Mouse (Mus musculus): ENCODE data around the gene Rhof. TPM values are rescaled to one million over a fixed set of nuclear protein-coding genes. Genes with fewer than 3 reads are reported as not detected.

Gene Rhof
- 1.4 and 2.1 TPM in 2 replicates for total RNA-seq (2014; rRNA removed; ENCODE audit: low replicate concordance)
- polyA plus RNA-seq (2015; fragmentation: Nextera tagmentation; extraction: Ambion mirVana) = 0.71 and 1.1 TPM in 2 replicates

DNA sequence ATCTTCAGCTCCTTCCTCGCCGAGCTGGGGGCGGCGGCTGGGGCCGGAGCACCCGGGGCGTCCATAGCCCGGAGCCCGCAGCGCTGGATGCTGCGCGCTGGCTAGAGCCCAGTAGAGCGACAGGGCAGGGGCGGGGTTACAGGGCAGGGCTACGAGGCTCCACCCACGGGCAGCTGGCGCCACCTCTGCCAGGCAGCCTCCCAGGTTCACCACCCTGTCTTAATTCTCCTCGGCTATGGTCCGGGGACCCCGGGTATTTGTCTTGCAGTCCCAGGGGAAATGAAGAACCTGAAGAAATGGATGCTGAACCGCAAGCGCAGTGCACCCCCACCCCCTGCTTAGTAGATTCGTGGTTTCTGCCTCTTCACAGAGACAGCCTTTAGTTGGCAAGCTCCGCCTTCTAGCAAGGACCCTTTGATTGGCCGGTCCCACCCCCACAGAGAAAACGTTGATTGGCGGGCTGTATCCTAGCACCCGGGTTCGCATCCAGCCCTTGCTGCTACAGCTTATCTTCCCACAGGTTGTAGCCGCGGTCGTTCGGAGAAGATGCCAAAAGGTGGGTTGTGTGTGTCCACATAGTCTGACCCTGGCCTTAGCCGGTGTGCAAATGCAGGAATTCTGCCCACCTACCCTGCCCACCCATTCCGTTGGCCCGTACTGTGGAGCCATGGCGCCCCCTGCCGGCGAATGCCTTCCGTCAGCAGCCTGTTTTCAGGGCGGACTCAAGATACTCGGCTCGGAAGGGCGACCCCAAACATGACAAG is at the start of gene Rhof:
Gene Rhof, minus strand, starts transcription at position 385 of the 764 bp plus-strand sequence.
- H3K4me2 ChIP-seq (ENCODE audit: low read depth, low read length) = peak within 1 kb of the TSS; percentile 98
- peak within 1 kb of the TSS; percentile 100 for H3K27ac ChIP-seq (ENCODE audit: low read depth)
- TF ChIP-seq CTCF (IDR thresholded peaks at IDR 0.05; ENCODE audit: low read depth) (peak; percentile 89), EP300 (IDR thresholded peaks at IDR 0.05; ENCODE audit: low read depth) (no peak)
- H3K9ac ChIP-seq (replicated peaks; ENCODE audit: low read depth, low read length) = no peak within 1 kb of the TSS; the same call in 1 of the 2 replicates
- H3K4me3 ChIP-seq (ENCODE audit: low read depth, low read length) = peak within 1 kb of the TSS; percentile 35
- ATAC-seq (ENCODE audit: insufficient read depth, low read depth) (no peak), DNase-seq (ENCODE audit: low spot score) (peak; percentile 53)
- 2% methylated on average over 44 of the region's 44 CpGs for WGBS
- peaks cover 39% of the 10 kb centered on the region for H3K4me1 ChIP-seq (ENCODE audit: control insufficient read depth, insufficient read depth)
- no peaks in the 10 kb centered on the region for H3K27me3 ChIP-seq (ENCODE audit: control insufficient read depth, insufficient read depth, low read length)
- no peaks in the 10 kb centered on the region for H3K36me3 ChIP-seq (replicated peaks; ENCODE audit: control insufficient read depth, insufficient read depth, low read length)
- no peaks in the 10 kb centered on the region for H3K9me3 ChIP-seq (replicated peaks; ENCODE audit: control insufficient read depth, low read length)

DNA sequence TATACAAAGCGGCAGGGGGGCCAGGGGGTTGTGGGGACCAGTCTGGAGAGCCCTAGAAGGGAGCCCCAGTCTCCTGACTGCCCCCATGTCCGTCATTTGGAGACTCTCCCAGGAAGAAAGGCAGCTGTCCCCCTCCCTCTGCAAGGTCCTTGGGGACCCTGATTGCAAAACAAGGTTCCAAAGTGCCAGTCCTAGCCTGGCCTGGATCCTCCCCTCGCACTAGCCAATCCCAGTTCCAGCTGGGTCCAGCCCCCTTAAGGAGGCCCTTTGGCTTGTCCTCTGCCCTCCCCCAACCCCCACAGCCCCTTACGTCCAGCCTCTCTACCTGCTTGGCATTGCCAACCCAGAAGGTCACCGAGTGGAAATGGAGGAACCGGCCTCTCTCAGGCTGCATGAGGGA is 49.0 kb upstream of the Rhof start:
- ATAC-seq (ENCODE audit: insufficient read depth, low read depth) (no peak; the same call in 1 of the 2 replicates), DNase-seq (ENCODE audit: low spot score) (no peak)
- Histone ChIP-seq H3K27me3 (ENCODE audit: control insufficient read depth, insufficient read depth, low read length) (no peaks in the 10 kb centered on the region), H3K4me1 (ENCODE audit: control insufficient read depth, insufficient read depth) (0 out of 2 replicates have a peak, but pooled peaks cover 4% of the 10 kb centered on the region), H3K4me2 (ENCODE audit: low read depth, low read length) (no peak overlapping the region), H3K9ac (replicated peaks; ENCODE audit: low read depth, low read length) (no peak overlapping the region), H3K4me3 (ENCODE audit: low read depth, low read length) (no peak overlapping the region), H3K9me3 (replicated peaks; ENCODE audit: control insufficient read depth, low read length) (no peaks in the 10 kb centered on the region), H3K36me3 (replicated peaks; ENCODE audit: control insufficient read depth, insufficient read depth, low read length) (no peaks in the 10 kb centered on the region), H3K27ac (ENCODE audit: low read depth) (no peak overlapping the region)
- TF ChIP-seq CTCF (IDR thresholded peaks at IDR 0.05; ENCODE audit: low read depth) (no peak), EP300 (IDR thresholded peaks at IDR 0.05; ENCODE audit: low read depth) (no peak)
- 77% methylated on average over 6 of the region's 6 CpGs for WGBS

GRCm38 (mm10) chr5:123180390-123180789 is 47.9 kb upstream of the Rhof start:
- no peak for DNase-seq (ENCODE audit: low spot score)
- Histone ChIP-seq H3K27me3 (ENCODE audit: control insufficient read depth, insufficient read depth, low read length) (no peaks in the 10 kb centered on the region), H3K4me2 (ENCODE audit: low read depth, low read length) (no peak overlapping the region), H3K4me3 (ENCODE audit: low read depth, low read length) (no peak overlapping the region), H3K27ac (ENCODE audit: low read depth) (no peak overlapping the region), H3K36me3 (replicated peaks; ENCODE audit: control insufficient read depth, insufficient read depth, low read length) (no peaks in the 10 kb centered on the region), H3K4me1 (ENCODE audit: control insufficient read depth, insufficient read depth) (no peaks in the 10 kb centered on the region), H3K9ac (replicated peaks; ENCODE audit: low read depth, low read length) (no peak overlapping the region), H3K9me3 (replicated peaks; ENCODE audit: control insufficient read depth, low read length) (no peaks in the 10 kb centered on the region)
- TF ChIP-seq CTCF (IDR thresholded peaks at IDR 0.05; ENCODE audit: low read depth) (no peak), EP300 (IDR thresholded peaks at IDR 0.05; ENCODE audit: low read depth) (no peak)
- ATAC-seq (ENCODE audit: insufficient read depth, low read depth) = no peak
- WGBS = 89% methylated on average over 15 of the region's 15 CpGs

GRCm38 (mm10) chr5:123178792-123179191 is 46.3 kb upstream of the Rhof start:
- no peak for ATAC-seq (ENCODE audit: insufficient read depth, low read depth)
- Histone ChIP-seq H3K4me2 (ENCODE audit: low read depth, low read length) (no peak overlapping the region), H3K4me1 (ENCODE audit: control insufficient read depth, insufficient read depth) (no peaks in the 10 kb centered on the region), H3K9ac (replicated peaks; ENCODE audit: low read depth, low read length) (no peak overlapping the region), H3K27ac (ENCODE audit: low read depth) (no peak overlapping the region), H3K4me3 (ENCODE audit: low read depth, low read length) (no peak overlapping the region), H3K27me3 (ENCODE audit: control insufficient read depth, insufficient read depth, low read length) (no peaks in the 10 kb centered on the region), H3K36me3 (replicated peaks; ENCODE audit: control insufficient read depth, insufficient read depth, low read length) (no peaks in the 10 kb centered on the region), H3K9me3 (replicated peaks; ENCODE audit: control insufficient read depth, low read length) (0 out of 2 replicates have a peak, but pooled peaks cover 3% of the 10 kb centered on the region)
- no peak for TF ChIP-seq EP300 (IDR thresholded peaks at IDR 0.05; ENCODE audit: low read depth)
- no peak for TF ChIP-seq CTCF (IDR thresholded peaks at IDR 0.05; ENCODE audit: low read depth)
- WGBS = 83% methylated on average over 5 of the region's 5 CpGs
- no peak for DNase-seq (ENCODE audit: low spot score)

- Histone ChIP-seq H3K9ac (replicated peaks; ENCODE audit: low read depth, low read length) (no peak overlapping the region), H3K9me3 (replicated peaks; ENCODE audit: control insufficient read depth, low read length) (0 out of 2 replicates have a peak, but pooled peaks cover 3% of the 10 kb centered on the region), H3K27ac (ENCODE audit: low read depth) (no peak overlapping the region), H3K4me3 (ENCODE audit: low read depth, low read length) (no peak overlapping the region), H3K36me3 (replicated peaks; ENCODE audit: control insufficient read depth, insufficient read depth, low read length) (peaks cover 9% of the 10 kb centered on the region), H3K4me1 (ENCODE audit: control insufficient read depth, insufficient read depth) (no peaks in the 10 kb centered on the region), H3K4me2 (ENCODE audit: low read depth, low read length) (0 out of 2 replicates have a peak overlapping the region, but pooled peaks have one; percentile 5), H3K27me3 (ENCODE audit: control insufficient read depth, insufficient read depth, low read length) (no peaks in the 10 kb centered on the region)
- TF ChIP-seq CTCF (IDR thresholded peaks at IDR 0.05; ENCODE audit: low read depth) (peak; percentile 97), EP300 (IDR thresholded peaks at IDR 0.05; ENCODE audit: low read depth) (no peak)
- WGBS = 12% methylated on average over 22 of the region's 22 CpGs
- ATAC-seq (ENCODE audit: insufficient read depth, low read depth) (peak; percentile 83), DNase-seq (ENCODE audit: low spot score) (peak; percentile 86)
Measured at GRCm38 (mm10) chr5:123171646-123172350, 39.3 kb upstream of the Rhof start.
